Mouse (Mus musculus) limb, embryonic 15.5 days (tissue): ENCODE data around the gene Ubxn6. TPM values are rescaled to one million over a fixed set of nuclear protein-coding genes. Genes with fewer than 3 reads are reported as not detected.

Experiments used
- ATAC-seq: fragments of 200-750 bp; cut with Nextera tagmentation; 2 replicates; pipeline ENCODE4 v1.8.0; 2017; ENCODE audit warnings: low read depth, moderate TSS enrichment; ENCODE audit not compliant: insufficient number of reproducible peaks, low FRiP score, low TSS enrichment
- H3K27ac ChIP-seq: fragments of 300-500 bp; sonication (generic); 2 replicates; pipeline ENCODE4 v1.5.1; 2015; ENCODE audit warnings: moderate library complexity, mild to moderate bottlenecking, inconsistent platforms
- H3K27me3 ChIP-seq: fragments of 300-500 bp; sonication (generic); 2 replicates; pipeline ENCODE4 v1.6.1; 2015; ENCODE audit warnings: inconsistent platforms
- H3K36me3 ChIP-seq: fragments of 300-500 bp; sonication (generic); 2 replicates; pipeline ENCODE4 v1.6.1; 2015; ENCODE audit warnings: inconsistent platforms
- H3K4me1 ChIP-seq: fragments of 300-500 bp; sonication (generic); 2 replicates; pipeline ENCODE4 v1.6.1; 2015; ENCODE audit warnings: inconsistent platforms
- H3K4me2 ChIP-seq: fragments of 300-500 bp; sonication (generic); 2 replicates; pipeline ENCODE4 v1.6.1; 2015; ENCODE audit warnings: mild to moderate bottlenecking, inconsistent platforms
- H3K4me3 ChIP-seq: fragments of 300-500 bp; sonication (generic); 2 replicates; pipeline ENCODE4 v1.5.1; 2015; ENCODE audit warnings: mild to moderate bottlenecking, inconsistent platforms
- H3K9ac ChIP-seq: fragments of 300-500 bp; sonication (generic); 2 replicates; pipeline ENCODE4 v1.6.1; 2015; ENCODE audit warnings: inconsistent platforms
- H3K9me3 ChIP-seq: fragments of 300-500 bp; sonication (generic); 2 replicates; pipeline ENCODE4 v1.6.1; 2016; ENCODE audit warnings: inconsistent platforms
- WGBS: fragments of 180-500 bp; shearing (Covaris S2); methylation state at CpG from one replicate; pipeline ENCODE4 v1.1.7; 2015; 5-methylcytosine and 5-hydroxymethylcytosine counted together
- polyA plus RNA-seq: library from polyadenylated mRNA; unstranded; fragments of >200 nt; fragmentation: Nextera tagmentation; extraction: Ambion mirVana; gene quantifications from 2 replicates; pipeline ENCODE4 v1.2.1, GENCODE M21; 2015

Ubxn6 gene
- polyA plus RNA-seq, 1 experiment from 2014 or later, result 42.1 TPM

DNA sequence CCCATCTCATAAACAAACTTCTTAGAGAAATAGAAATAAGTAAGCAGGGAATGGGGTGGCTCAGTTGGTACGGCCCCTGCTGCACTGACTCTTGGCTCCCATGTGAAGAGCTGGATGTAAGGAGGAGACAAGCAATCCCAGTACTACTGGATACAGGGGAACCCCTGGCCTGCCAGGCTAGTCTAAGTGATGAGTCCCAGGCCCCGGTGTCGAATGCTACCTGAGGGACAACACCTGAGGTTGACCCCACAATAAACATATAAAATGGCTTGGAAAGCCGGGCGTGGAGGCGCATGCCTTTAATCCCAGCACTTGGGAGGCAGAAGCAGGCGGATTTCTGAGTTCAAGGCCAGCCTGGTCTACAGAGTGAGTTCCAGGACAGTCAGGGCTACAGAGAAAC lies 43.4 kb downstream of the Ubxn6 start:
- no peak for ATAC-seq
- Histone ChIP-seq H3K36me3 (peaks cover 64% of the 10 kb centered on the region), H3K9me3 (no peaks in the 10 kb centered on the region), H3K4me2 (no peak overlapping the region), H3K27ac (no peak overlapping the region), H3K4me1 (peaks cover 49% of the 10 kb centered on the region), H3K27me3 (no peaks in the 10 kb centered on the region), H3K9ac (no peak overlapping the region; the same call in 1 of the 2 replicates), H3K4me3 (no peak overlapping the region)
- WGBS, result 86% methylated on average over 7 of the region's 7 CpGs

DNA sequence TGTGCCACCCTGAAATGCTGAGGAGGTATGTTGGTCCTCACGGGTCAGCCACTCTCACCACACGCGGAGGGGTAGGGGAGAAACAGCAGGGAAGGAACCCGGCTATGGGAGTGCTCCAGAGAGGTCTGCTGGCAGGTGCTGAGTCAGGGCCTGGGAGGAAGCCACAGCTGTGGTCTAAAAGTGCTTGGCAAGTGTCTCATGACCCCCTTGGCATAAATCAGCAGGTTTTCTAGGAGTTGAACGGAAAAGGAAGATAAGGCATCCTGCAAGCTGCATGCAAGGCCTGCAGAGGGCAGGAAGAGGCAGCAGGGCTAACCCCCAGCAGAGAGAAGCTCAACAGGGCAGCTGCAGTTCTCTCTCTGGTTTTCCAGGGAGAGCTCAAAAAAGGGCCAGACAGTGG lies 43.9 kb downstream of the Ubxn6 start:
- H3K4me1 ChIP-seq, result peaks cover 49% of the 10 kb centered on the region
- H3K36me3 ChIP-seq, result peaks cover 64% of the 10 kb centered on the region
- no peak overlapping the region; the same call in 1 of the 2 replicates for H3K9ac ChIP-seq
- H3K27me3 ChIP-seq, result no peaks in the 10 kb centered on the region
- no peak for ATAC-seq
- no peaks in the 10 kb centered on the region for H3K9me3 ChIP-seq
- 59% methylated on average over 5 of the region's 5 CpGs for WGBS
- H3K27ac ChIP-seq, result peak overlapping the region; percentile 33; the same call in 1 of the 2 replicates
- H3K4me2 ChIP-seq, result no peak overlapping the region
- no peak overlapping the region for H3K4me3 ChIP-seq

DNA sequence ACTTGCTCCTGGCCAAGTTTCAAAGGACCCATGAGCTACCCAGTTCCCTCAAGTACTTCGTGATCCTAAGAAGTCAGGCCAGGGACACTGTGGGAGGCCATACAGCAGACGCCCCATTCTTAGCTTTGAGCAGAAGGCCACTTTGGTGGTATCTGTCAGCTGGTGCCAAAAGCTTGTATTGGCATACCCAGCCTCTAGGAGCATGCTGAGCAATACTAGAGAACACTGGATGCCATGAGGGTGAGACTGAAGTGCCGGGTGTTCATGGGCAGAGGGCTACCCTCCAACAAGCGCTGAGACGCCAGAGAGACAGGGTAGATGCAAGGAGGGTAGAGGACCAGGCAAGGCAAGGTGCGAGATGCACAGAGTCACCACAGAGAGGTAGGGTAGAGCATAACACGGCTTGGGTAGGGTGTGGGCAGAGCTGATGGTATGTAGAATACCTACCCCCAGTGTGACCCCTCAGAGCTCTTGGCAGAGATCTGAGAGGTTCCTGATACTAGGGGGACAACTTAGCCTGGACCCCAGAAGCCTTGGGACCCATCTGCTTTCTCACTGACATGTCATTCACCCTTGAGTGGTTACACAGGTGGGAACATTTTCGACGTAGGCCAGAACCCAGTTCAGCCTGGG lies 44.5 kb downstream of the Ubxn6 start:
- H3K27me3 ChIP-seq, result no peaks in the 10 kb centered on the region
- no peak for ATAC-seq
- peak overlapping the region; percentile 33; the same call in 1 of the 2 replicates for H3K27ac ChIP-seq
- H3K9me3 ChIP-seq, result no peaks in the 10 kb centered on the region
- H3K4me2 ChIP-seq, result no peak overlapping the region
- H3K9ac ChIP-seq, result no peak overlapping the region
- H3K36me3 ChIP-seq, result peaks cover 64% of the 10 kb centered on the region
- no peak overlapping the region for H3K4me3 ChIP-seq
- WGBS, result 94% methylated on average over 9 of the region's 9 CpGs
- H3K4me1 ChIP-seq, result peaks cover 48% of the 10 kb centered on the region

DNA sequence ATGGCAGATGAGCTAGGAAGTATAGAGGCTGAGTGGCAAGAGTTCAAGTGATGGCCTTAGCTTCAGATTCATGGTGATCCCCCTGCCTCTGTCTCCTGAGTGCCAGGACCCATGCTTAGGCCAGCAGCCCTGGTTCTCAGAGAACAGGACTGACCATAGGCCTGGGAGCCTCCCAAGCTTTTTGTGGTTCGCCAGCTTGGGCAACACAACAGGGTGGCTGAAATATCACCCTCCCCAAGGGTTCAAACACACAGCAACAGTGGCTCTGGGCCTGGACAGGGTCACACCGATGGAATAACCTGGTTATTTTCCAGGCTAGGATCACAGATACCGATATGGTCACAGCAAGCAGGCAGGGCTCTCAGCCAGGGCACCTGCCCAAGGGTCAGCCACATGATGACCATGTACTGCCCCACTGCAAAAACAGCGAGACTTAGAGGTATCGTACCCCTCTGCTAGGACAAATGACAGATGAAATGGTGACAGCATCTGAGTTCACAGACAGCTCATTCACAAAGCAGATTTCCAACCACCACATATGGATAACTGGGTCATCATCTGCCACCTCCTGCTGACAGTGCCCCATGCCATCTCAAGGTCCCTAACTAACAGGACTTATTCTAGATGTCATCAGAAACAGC lies 46.9 kb downstream of the Ubxn6 start:
- H3K9me3 ChIP-seq, result no peaks in the 10 kb centered on the region
- H3K9ac ChIP-seq, result no peak overlapping the region
- 91% methylated on average over 5 of the region's 5 CpGs for WGBS
- H3K4me3 ChIP-seq, result no peak overlapping the region
- H3K36me3 ChIP-seq, result peaks cover 52% of the 10 kb centered on the region
- no peaks in the 10 kb centered on the region for H3K27me3 ChIP-seq
- H3K27ac ChIP-seq, result no peak overlapping the region
- no peak overlapping the region for H3K4me2 ChIP-seq
- no peak for ATAC-seq
- H3K4me1 ChIP-seq, result peaks cover 42% of the 10 kb centered on the region

DNA sequence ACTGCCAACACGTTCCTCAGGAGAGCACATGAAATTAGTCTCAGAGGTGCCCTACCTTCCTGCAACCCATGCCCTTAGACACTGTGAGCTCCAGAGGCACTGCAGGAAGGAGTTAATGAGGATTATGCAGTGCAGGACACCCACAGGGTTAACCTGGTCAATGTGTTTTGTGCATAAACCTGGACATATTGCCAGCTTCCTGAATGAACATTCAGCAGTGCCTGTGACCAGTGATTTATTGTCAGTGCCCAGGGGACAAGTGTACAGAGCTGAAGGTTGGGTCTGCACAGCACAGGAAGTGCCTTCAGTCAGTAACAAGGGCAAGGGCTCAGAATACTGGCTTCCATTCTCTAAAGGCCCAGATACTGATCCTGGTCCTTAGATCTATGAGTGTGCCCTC lies 47.9 kb downstream of the Ubxn6 start:
- H3K4me3 ChIP-seq, result no peak overlapping the region
- peaks cover 44% of the 10 kb centered on the region for H3K36me3 ChIP-seq
- no peak overlapping the region for H3K27ac ChIP-seq
- H3K9ac ChIP-seq, result no peak overlapping the region
- H3K9me3 ChIP-seq, result no peaks in the 10 kb centered on the region
- H3K4me1 ChIP-seq, result peaks cover 37% of the 10 kb centered on the region
- WGBS, result 35% methylated on average over 1 of the region's 1 CpGs
- H3K27me3 ChIP-seq, result no peaks in the 10 kb centered on the region
- H3K4me2 ChIP-seq, result no peak overlapping the region
- ATAC-seq, result no peak

DNA sequence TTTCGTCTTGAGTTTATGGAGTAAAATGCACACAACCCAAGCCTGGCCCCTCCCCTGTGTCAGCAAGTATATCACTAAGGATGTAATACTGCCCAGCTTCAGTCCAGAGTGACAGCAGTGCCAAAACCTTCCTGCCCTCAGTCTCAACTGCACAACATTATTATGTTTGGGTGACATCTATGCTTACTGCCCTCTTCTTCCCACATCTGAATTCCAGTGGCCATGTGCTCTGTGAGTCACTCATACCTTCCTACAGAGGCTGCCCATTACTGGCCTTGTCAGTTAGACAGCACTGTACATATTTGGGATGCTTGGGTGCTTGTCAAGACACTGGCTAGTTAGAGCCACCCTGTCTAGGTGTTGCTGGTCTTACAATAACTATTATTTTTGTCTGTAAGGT lies 48.5 kb downstream of the Ubxn6 start:
- 79% methylated on average over 1 of the region's 1 CpGs for WGBS
- ATAC-seq, result no peak
- H3K4me2 ChIP-seq, result no peak overlapping the region
- no peaks in the 10 kb centered on the region for H3K9me3 ChIP-seq
- no peak overlapping the region for H3K27ac ChIP-seq
- H3K36me3 ChIP-seq, result peaks cover 43% of the 10 kb centered on the region
- H3K4me1 ChIP-seq, result peaks cover 34% of the 10 kb centered on the region
- H3K9ac ChIP-seq, result no peak overlapping the region
- H3K4me3 ChIP-seq, result no peak overlapping the region
- no peaks in the 10 kb centered on the region for H3K27me3 ChIP-seq

DNA sequence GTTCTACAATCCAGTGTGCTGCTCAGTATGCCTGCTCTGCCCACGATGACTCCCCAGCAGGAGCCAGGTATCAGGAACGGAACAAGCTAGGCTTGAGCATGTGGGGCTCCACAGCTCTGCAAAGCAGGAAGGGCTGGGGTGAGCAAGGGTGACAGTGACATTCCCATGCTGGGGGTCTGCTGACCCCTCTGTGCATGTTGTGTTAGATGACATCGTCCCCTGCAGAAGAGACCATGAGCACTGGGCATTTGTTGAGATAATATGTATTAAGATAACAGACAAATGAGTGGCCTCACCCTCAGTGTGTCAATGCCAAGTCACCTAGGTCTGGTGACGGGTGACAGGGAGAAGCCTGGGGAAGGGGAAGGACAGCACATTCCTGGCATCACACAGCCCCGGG lies 49.9 kb downstream of the Ubxn6 start:
- no peaks in the 10 kb centered on the region for H3K27me3 ChIP-seq
- H3K4me3 ChIP-seq, result no peak overlapping the region
- H3K4me1 ChIP-seq, result peaks cover 24% of the 10 kb centered on the region; the same call in 1 of the 2 replicates
- peak overlapping the region; percentile 14; the same call in 1 of the 2 replicates for H3K27ac ChIP-seq
- peaks cover 34% of the 10 kb centered on the region for H3K36me3 ChIP-seq
- H3K4me2 ChIP-seq, result no peak overlapping the region
- 78% methylated on average over 5 of the region's 5 CpGs for WGBS
- ATAC-seq, result no peak
- H3K9me3 ChIP-seq, result no peaks in the 10 kb centered on the region
- H3K9ac ChIP-seq, result no peak overlapping the region

DNA sequence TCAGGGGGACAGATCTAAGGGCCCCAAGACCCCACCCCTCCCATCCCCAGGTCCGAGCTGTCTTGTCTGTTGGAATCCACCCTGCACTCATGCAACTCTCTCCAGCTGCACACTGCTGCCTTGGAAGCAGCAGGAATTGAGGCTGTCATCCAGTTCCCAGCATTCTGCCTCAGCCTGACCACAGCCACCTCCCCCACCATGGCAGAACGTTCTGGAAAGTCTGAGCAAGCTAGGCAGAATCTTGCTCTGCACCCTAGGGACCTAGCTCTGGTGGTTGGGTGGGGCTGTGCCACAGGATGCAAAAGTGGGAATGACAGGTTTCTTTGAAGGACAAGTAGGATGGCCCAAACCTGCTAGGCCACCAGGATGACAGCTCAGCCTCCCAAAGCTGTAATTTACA lies 50.4 kb downstream of the Ubxn6 start:
- Histone ChIP-seq H3K9me3 (no peaks in the 10 kb centered on the region), H3K36me3 (peaks cover 35% of the 10 kb centered on the region), H3K9ac (no peak overlapping the region), H3K27ac (peak overlapping the region; percentile 34; the same call in 1 of the 2 replicates), H3K4me3 (no peak overlapping the region), H3K4me1 (peaks cover 24% of the 10 kb centered on the region; the same call in 1 of the 2 replicates), H3K27me3 (no peaks in the 10 kb centered on the region), H3K4me2 (no peak overlapping the region)
- no peak for ATAC-seq
- WGBS, result 46% methylated on average over 2 of the region's 2 CpGs

DNA sequence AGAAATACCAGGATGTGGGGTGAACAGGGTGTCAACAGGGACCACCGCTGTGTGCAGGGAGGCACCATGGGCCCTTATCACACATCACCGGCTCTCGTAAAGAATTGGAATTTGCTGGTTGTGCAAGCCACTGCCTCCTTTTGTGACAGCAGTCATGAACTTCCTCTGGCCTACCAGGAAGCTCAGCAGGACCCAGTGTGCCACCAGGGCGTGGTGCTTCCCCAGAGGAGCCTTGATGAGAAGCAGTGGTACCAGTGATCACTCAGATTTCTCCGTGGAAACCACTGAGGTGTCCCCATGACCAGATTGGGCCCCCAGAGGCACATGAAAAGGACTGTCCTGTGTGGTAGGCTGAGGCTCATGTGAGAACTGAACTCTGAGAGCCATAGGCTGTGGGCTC lies 51.4 kb downstream of the Ubxn6 start:
- peaks cover 35% of the 10 kb centered on the region for H3K36me3 ChIP-seq

DNA sequence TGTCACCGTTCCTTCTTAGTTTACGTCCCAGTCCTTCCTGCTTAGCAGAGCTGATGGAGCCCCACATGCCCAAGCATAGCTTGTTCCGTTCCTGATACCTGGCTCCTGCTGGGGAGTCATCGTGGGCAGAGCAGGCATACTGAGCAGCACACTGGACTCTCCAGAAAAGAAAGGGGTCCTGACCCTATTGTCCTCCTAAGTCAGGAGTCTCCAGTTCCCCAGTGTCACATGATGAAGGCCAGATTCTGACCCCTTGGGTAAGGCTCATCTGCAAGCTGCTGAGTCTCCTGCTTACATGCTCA lies 51.9 kb downstream of the Ubxn6 start:
- Histone ChIP-seq H3K27ac (no peak overlapping the region), H3K27me3 (no peaks in the 10 kb centered on the region), H3K9ac (no peak overlapping the region), H3K36me3 (peaks cover 35% of the 10 kb centered on the region), H3K4me1 (peaks cover 24% of the 10 kb centered on the region; the same call in 1 of the 2 replicates), H3K4me2 (no peak overlapping the region), H3K9me3 (no peaks in the 10 kb centered on the region), H3K4me3 (no peak overlapping the region)
- ATAC-seq, result no peak
- 71% methylated on average over 4 of the region's 4 CpGs for WGBS

More for the DNA sequence above, 51.4 kb downstream of the Ubxn6 start:
- Histone ChIP-seq H3K9me3 (no peaks in the 10 kb centered on the region), H3K4me1 (peaks cover 24% of the 10 kb centered on the region; the same call in 1 of the 2 replicates), H3K4me3 (no peak overlapping the region), H3K4me2 (no peak overlapping the region), H3K27me3 (no peaks in the 10 kb centered on the region), H3K27ac (peak overlapping the region; percentile 24; the same call in 1 of the 2 replicates), H3K9ac (no peak overlapping the region)
- 82% methylated on average over 5 of the region's 5 CpGs for WGBS
- ATAC-seq, result no peak

DNA sequence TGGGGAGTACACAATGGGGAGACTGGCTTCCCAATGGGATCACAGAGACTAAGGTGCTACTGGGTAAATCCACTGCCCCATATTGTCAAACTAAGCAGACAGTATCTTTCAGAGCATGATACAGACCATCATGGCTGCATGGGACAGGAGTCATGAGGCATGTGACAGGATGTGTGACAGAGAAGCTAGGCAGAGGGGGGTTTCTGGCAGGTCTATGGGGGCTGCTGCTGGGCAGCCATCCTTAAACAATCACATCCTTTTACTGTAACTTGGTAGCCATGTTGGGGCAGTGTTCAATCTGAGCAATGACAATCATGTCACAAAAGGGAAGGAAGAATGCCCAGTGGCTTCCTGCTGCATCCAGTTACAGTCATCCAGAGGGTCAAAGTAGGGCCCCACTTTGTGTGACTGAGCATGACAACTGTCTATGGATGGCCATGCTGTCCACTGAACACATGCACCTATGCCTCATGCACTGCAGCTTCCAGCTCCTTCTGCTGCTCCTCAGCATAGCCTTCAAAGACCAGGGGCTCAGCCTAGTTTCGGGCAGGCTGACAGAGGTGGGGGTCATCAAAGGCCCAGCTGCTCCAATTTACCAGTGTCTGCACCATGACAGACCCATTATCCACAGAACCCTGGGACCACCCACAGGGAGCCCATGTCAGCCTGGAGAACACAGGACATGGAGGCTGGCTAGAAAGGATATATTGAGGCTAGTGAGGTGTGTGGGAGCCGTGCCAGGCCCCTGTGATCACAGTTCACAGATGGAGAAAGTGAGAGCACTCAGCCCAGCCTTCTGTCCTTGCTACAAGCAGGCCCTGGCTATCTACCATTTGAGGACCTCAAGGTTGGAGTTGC lies 52.5 kb downstream of the Ubxn6 start:
- H3K4me2 ChIP-seq, result no peak overlapping the region
- H3K27ac ChIP-seq, result no peak overlapping the region
- H3K36me3 ChIP-seq, result peaks cover 35% of the 10 kb centered on the region
- no peaks in the 10 kb centered on the region for H3K9me3 ChIP-seq
- WGBS, result 54% methylated on average over 2 of the region's 2 CpGs
- H3K9ac ChIP-seq, result no peak overlapping the region
- no peak for ATAC-seq
- H3K4me1 ChIP-seq, result peaks cover 24% of the 10 kb centered on the region; the same call in 1 of the 2 replicates
- no peaks in the 10 kb centered on the region for H3K27me3 ChIP-seq
- H3K4me3 ChIP-seq, result no peak overlapping the region
